Mouse (Mus musculus): ENCODE measurements around the gene Tns3. TPM values are rescaled to one million over a fixed set of nuclear protein-coding genes. Genes with fewer than 3 reads are reported as not detected.

Tns3 gene
- polyA plus RNA-seq, 1 experiment from 2014 or later: 4.1 TPM

DNA sequence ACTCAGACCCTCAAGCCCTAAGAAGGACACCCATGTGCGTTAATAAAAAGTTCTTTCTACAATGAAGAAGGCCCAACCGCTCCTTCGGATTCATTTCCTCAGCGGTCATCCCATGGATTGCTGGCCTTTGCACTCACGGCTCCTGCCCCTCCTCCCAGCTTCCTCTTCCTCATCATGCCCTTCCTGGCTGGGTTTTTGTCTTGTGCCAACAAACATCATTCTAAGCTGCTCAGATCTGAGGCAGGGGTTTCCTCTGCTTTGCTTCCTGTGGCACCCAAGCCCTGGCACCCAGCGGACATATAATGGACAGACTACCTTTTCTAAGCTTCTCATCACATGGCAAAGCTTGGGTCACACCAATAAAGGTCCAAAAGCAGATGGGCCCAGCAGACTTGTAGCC, 167.2 kb downstream of the Tns3 start:
- Histone ChIP-seq H3K4me1 (ENCODE audit: control insufficient read depth, low read depth, low read length) (no peaks in the 10 kb centered on the region), H3K27me3 (ENCODE audit: control insufficient read depth, insufficient read depth, low read depth, low read length) (no peaks in the 10 kb centered on the region), H3K27ac (ENCODE audit: low read length) (no peak overlapping the region), H3K4me3 (ENCODE audit: low read depth, low read length) (no peak overlapping the region), H3K36me3 (ENCODE audit: control insufficient read depth, insufficient read depth) (no peaks in the 10 kb centered on the region), H3K4me2 (ENCODE audit: low read depth, low read length) (no peak overlapping the region), H3K9me3 (replicated peaks; ENCODE audit: control insufficient read depth, low read length) (no peaks in the 10 kb centered on the region), H3K9ac (ENCODE audit: low read depth, low read length) (no peak overlapping the region)
- no peak for ATAC-seq (ENCODE audit: low read depth)
- 68% methylated on average over 6 of the region's 6 CpGs for WGBS (ENCODE audit: insufficient replicate concordance)

DNA sequence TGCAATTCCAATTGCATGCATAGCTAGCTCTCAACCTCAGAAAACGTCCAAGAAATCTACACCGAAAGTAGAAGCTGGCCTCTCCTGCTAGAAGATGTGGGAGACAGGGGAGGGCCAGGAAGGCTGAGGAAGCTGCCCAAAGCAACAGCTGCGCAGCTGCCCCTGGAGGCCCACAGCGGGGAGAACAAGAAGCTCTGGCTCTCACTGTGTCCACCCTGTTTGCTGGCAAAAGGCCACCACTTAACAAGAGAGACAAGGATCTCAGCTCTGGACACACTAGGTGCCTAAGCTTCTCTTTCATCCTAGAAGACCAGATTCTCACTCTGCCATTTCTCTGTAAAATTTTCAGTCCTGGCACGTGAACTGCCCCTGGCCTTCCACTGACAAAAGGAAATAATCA, 167.6 kb downstream of the Tns3 start:
- H3K27ac ChIP-seq (ENCODE audit: low read length): no peak overlapping the region
- H3K4me2 ChIP-seq (ENCODE audit: low read depth, low read length): no peak overlapping the region
- H3K4me3 ChIP-seq (ENCODE audit: low read depth, low read length): no peak overlapping the region
- no peaks in the 10 kb centered on the region for H3K9me3 ChIP-seq (replicated peaks; ENCODE audit: control insufficient read depth, low read length)
- no peak overlapping the region for H3K9ac ChIP-seq (ENCODE audit: low read depth, low read length)
- 65% methylated on average over 5 of the region's 5 CpGs for WGBS (ENCODE audit: insufficient replicate concordance)
- H3K27me3 ChIP-seq (ENCODE audit: control insufficient read depth, insufficient read depth, low read depth, low read length): no peaks in the 10 kb centered on the region
- no peaks in the 10 kb centered on the region for H3K36me3 ChIP-seq (ENCODE audit: control insufficient read depth, insufficient read depth)
- ATAC-seq (ENCODE audit: low read depth): no peak
- no peaks in the 10 kb centered on the region for H3K4me1 ChIP-seq (ENCODE audit: control insufficient read depth, low read depth, low read length)

DNA sequence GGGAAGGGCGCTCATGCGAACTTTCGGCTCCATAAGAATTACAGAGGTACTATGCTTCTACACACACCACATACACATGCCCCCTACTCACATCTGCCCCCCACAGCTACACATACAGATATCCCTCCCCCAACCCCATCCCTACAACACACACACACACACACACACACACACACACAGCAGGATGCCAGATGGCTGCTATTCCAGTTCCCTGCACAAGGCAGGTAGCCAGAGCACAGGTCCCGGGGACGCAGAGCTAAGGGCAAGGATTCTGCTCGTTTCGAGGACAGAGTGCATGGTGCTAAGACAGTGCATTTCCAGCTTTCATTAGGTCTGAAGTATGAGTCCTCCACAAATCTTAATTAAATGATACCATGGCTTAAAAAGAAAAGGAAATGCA, 168.5 kb downstream of the Tns3 start:
- ATAC-seq (ENCODE audit: low read depth): no peak
- H3K4me3 ChIP-seq (ENCODE audit: low read depth, low read length): no peak overlapping the region
- H3K9me3 ChIP-seq (replicated peaks; ENCODE audit: control insufficient read depth, low read length): no peaks in the 10 kb centered on the region
- H3K9ac ChIP-seq (ENCODE audit: low read depth, low read length): no peak overlapping the region
- H3K4me2 ChIP-seq (ENCODE audit: low read depth, low read length): no peak overlapping the region
- no peaks in the 10 kb centered on the region for H3K27me3 ChIP-seq (ENCODE audit: control insufficient read depth, insufficient read depth, low read depth, low read length)
- 82% methylated on average over 7 of the region's 7 CpGs for WGBS (ENCODE audit: insufficient replicate concordance)
- no peak overlapping the region for H3K27ac ChIP-seq (ENCODE audit: low read length)
- no peaks in the 10 kb centered on the region for H3K36me3 ChIP-seq (ENCODE audit: control insufficient read depth, insufficient read depth)
- no peaks in the 10 kb centered on the region for H3K4me1 ChIP-seq (ENCODE audit: control insufficient read depth, low read depth, low read length)

DNA sequence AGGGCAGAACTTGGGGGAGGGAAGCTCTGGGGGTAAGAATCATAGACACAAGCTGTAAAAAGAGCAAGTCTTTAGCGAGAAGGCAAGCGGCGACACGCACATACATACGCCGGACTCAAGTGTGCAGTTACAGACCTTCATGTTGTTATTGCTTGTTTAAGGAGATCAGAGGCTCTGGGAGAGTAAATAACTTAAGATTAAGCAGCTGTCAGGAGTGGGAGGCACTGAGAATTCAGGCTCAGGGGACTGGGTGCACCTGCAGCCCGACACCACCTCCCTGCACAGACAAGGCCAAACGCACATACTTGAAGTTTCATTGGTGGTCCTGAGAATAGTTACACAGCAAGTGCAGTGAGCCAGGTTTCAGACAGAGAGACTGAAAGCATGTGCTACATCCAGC, 169.3 kb downstream of the Tns3 start:
- Histone ChIP-seq H3K4me3 (ENCODE audit: low read depth, low read length) (no peak overlapping the region), H3K4me2 (ENCODE audit: low read depth, low read length) (no peak overlapping the region), H3K27me3 (ENCODE audit: control insufficient read depth, insufficient read depth, low read depth, low read length) (no peaks in the 10 kb centered on the region), H3K36me3 (ENCODE audit: control insufficient read depth, insufficient read depth) (no peaks in the 10 kb centered on the region), H3K27ac (ENCODE audit: low read length) (no peak overlapping the region), H3K9ac (ENCODE audit: low read depth, low read length) (no peak overlapping the region), H3K9me3 (replicated peaks; ENCODE audit: control insufficient read depth, low read length) (no peaks in the 10 kb centered on the region), H3K4me1 (ENCODE audit: control insufficient read depth, low read depth, low read length) (no peaks in the 10 kb centered on the region)
- 84% methylated on average over 8 of the region's 8 CpGs for WGBS (ENCODE audit: insufficient replicate concordance)
- ATAC-seq (ENCODE audit: low read depth): no peak

DNA sequence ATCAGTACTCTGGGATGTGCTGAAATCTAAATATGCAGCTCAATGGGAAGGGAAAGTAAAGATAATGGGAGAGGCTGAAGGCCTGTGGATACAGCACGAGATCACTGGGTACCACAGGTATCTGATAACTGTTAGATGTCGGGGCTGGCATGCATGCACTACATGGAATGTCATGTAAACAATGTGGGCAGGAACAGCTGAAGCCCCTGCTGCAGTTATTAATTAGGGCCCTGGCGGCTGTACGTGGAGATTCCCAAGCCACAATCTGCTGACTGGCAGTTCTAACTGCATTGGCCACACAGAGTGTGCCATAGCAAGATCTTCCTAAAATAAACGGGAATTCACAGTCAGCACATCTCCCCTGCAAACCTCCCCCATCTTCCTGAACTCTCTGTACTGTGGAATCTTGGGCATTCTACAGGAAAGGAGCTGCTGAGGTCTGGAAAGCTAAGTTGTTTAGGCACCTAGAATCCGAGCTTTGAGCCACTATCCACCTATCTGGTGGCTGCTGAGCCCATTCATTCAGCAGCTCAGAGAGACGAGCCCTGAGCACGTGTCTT, 170.3 kb downstream of the Tns3 start:
- Histone ChIP-seq H3K36me3 (ENCODE audit: control insufficient read depth, insufficient read depth) (no peaks in the 10 kb centered on the region), H3K27me3 (ENCODE audit: control insufficient read depth, insufficient read depth, low read depth, low read length) (no peaks in the 10 kb centered on the region), H3K9ac (ENCODE audit: low read depth, low read length) (no peak overlapping the region), H3K27ac (ENCODE audit: low read length) (no peak overlapping the region), H3K4me2 (ENCODE audit: low read depth, low read length) (no peak overlapping the region), H3K9me3 (replicated peaks; ENCODE audit: control insufficient read depth, low read length) (no peaks in the 10 kb centered on the region), H3K4me3 (ENCODE audit: low read depth, low read length) (no peak overlapping the region), H3K4me1 (ENCODE audit: control insufficient read depth, low read depth, low read length) (no peaks in the 10 kb centered on the region)
- no peak for ATAC-seq (ENCODE audit: low read depth)
- WGBS (ENCODE audit: insufficient replicate concordance): 58% methylated on average over 8 of the region's 8 CpGs

DNA sequence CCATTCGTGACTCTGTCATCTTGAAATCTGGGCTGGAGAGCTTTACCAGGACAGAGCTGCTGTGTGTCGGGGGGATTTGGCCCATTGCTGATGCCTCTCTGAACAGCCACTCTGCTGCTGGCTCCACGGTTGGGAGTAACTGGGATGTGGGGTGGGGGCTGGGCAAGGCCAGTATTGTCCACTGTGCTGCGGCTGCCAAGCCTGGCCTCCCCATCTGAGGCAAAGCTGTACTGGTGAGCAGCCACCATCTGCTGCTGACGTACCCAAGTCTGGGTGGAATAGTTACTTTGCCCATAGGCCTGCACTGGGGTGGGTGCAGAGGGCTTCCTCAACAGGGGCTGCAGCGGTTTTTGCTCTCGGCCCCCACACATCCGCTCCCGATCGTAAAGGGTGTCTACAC, 172.0 kb downstream of the Tns3 start:
- Histone ChIP-seq H3K4me3 (ENCODE audit: low read depth, low read length) (no peak overlapping the region), H3K27ac (ENCODE audit: low read length) (no peak overlapping the region), H3K36me3 (ENCODE audit: control insufficient read depth, insufficient read depth) (no peaks in the 10 kb centered on the region), H3K9ac (ENCODE audit: low read depth, low read length) (no peak overlapping the region), H3K9me3 (replicated peaks; ENCODE audit: control insufficient read depth, low read length) (no peaks in the 10 kb centered on the region), H3K27me3 (ENCODE audit: control insufficient read depth, insufficient read depth, low read depth, low read length) (no peaks in the 10 kb centered on the region), H3K4me1 (ENCODE audit: control insufficient read depth, low read depth, low read length) (no peaks in the 10 kb centered on the region), H3K4me2 (ENCODE audit: low read depth, low read length) (no peak overlapping the region)
- 73% methylated on average over 10 of the region's 10 CpGs for WGBS (ENCODE audit: insufficient replicate concordance)
- no peak for ATAC-seq (ENCODE audit: low read depth)

DNA sequence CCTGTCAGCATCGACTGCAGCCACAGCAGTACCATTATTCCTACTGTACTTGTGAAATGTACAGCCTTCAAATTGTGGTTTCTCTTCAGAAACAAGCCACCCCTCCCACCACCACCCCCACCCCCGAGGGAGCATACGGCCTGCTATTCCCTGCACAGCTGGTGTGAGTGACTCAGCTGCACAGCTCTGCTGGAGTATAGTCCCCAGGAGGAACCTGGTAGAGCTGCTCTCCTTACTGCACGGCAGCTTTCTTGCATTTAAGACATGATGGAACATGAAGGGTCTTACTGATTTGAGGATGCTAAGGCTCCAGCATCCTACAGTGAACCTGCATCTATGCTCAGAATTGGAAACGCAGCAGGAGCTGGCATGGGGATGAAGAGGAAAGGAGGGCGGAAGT, 176.1 kb downstream of the Tns3 start:
- H3K4me2 ChIP-seq (ENCODE audit: low read depth, low read length): no peak overlapping the region
- no peak for ATAC-seq (ENCODE audit: low read depth)
- no peak overlapping the region for H3K4me3 ChIP-seq (ENCODE audit: low read depth, low read length)
- no peak overlapping the region for H3K27ac ChIP-seq (ENCODE audit: low read length)
- no peak overlapping the region for H3K9ac ChIP-seq (ENCODE audit: low read depth, low read length)
- H3K9me3 ChIP-seq (replicated peaks; ENCODE audit: control insufficient read depth, low read length): no peaks in the 10 kb centered on the region
- H3K27me3 ChIP-seq (ENCODE audit: control insufficient read depth, insufficient read depth, low read depth, low read length): no peaks in the 10 kb centered on the region
- WGBS (ENCODE audit: insufficient replicate concordance): 48% methylated on average over 6 of the region's 6 CpGs
- H3K4me1 ChIP-seq (ENCODE audit: control insufficient read depth, low read depth, low read length): no peaks in the 10 kb centered on the region
- no peaks in the 10 kb centered on the region for H3K36me3 ChIP-seq (ENCODE audit: control insufficient read depth, insufficient read depth)

DNA sequence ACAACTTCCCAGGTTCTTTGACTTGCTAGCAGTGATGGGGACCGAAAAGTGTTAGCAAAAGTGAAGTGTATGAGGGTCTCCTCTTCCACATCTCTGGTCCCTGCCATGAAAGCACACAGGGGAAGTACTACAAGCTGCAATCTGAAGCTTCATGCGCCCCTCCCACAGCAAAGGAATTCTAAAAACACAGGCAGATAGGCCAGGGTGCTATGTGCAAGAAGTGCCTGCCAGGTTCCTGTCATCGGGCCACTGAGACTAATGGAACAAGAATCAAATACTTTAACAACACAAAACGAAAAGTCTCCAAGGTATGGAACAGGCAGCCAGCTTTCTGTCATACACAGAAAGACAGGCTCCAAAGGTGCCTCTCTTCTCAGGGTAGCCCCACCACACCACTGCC, 177.8 kb downstream of the Tns3 start:
- H3K9me3 ChIP-seq (replicated peaks; ENCODE audit: control insufficient read depth, low read length): no peaks in the 10 kb centered on the region
- no peaks in the 10 kb centered on the region for H3K4me1 ChIP-seq (ENCODE audit: control insufficient read depth, low read depth, low read length)
- no peaks in the 10 kb centered on the region for H3K36me3 ChIP-seq (ENCODE audit: control insufficient read depth, insufficient read depth)
- H3K27me3 ChIP-seq (ENCODE audit: control insufficient read depth, insufficient read depth, low read depth, low read length): no peaks in the 10 kb centered on the region
- ATAC-seq (ENCODE audit: low read depth): no peak
- 62% methylated on average over 4 of the region's 4 CpGs for WGBS (ENCODE audit: insufficient replicate concordance)
- H3K27ac ChIP-seq (ENCODE audit: low read length): no peak overlapping the region
- no peak overlapping the region for H3K4me2 ChIP-seq (ENCODE audit: low read depth, low read length)
- no peak overlapping the region for H3K9ac ChIP-seq (ENCODE audit: low read depth, low read length)
- H3K4me3 ChIP-seq (ENCODE audit: low read depth, low read length): no peak overlapping the region

DNA sequence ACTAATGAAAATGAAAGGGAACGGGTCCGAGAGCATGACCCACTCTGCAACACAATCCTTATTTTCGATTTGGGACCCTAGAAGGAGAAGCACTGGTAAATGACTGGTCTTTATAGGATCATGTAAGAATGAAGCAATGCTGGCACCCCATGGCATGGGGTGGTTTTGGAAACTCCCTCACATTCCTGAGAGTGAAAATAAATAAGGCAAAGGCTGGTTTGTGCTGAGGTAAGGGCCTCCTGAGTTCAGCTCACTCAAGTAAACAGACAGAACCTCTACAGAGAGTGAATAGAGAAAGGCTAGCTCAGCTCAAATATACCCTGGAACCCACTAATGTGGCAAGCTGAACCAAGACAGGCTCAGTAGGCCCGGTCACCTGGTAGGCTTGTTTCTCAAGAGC, 179.8 kb downstream of the Tns3 start:
- no peaks in the 10 kb centered on the region for H3K36me3 ChIP-seq (ENCODE audit: control insufficient read depth, insufficient read depth)
- no peak overlapping the region for H3K4me2 ChIP-seq (ENCODE audit: low read depth, low read length)
- H3K9me3 ChIP-seq (replicated peaks; ENCODE audit: control insufficient read depth, low read length): no peaks in the 10 kb centered on the region
- WGBS (ENCODE audit: insufficient replicate concordance): 60% methylated on average over 4 of the region's 4 CpGs
- no peak for ATAC-seq (ENCODE audit: low read depth)
- no peaks in the 10 kb centered on the region for H3K4me1 ChIP-seq (ENCODE audit: control insufficient read depth, low read depth, low read length)
- H3K4me3 ChIP-seq (ENCODE audit: low read depth, low read length): no peak overlapping the region
- no peaks in the 10 kb centered on the region for H3K27me3 ChIP-seq (ENCODE audit: control insufficient read depth, insufficient read depth, low read depth, low read length)
- H3K9ac ChIP-seq (ENCODE audit: low read depth, low read length): no peak overlapping the region
- H3K27ac ChIP-seq (ENCODE audit: low read length): no peak overlapping the region
